Mouse (Mus musculus): Measurements from ENCODE around the gene Zfp444.

DNA sequence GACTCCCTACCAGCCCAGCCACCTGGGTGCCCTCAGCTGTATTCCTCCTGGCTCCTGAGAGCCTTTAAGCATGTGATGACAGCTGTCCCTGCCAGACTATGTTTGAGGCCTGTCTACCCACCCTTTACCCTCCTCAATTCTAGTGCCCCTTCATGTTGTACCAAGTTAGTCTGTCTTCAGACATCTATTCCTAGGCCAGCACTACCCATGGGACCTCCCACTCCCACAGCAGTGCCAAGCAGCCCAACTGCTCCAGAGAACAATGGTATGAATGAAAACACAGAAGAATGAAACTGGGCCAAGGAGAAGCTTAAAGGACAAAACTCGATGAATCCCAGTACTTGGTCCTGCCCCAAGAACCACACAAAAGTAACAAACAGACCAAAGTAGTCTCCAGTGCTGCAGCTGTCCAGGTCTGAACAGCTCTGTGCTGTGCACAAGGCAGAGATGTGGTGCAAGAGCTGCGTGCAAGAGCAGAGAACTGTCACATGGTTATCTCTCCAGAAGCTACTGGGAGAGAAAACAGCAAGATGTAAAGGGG lies 28.0 kb upstream of the Zfp444 start:
- TF ChIP-seq CTCF (IDR thresholded peaks at IDR 0.05; ENCODE audit: low read depth, low read length) (no peak), GATA1 (IDR thresholded peaks at IDR 0.05; ENCODE audit: borderline replicate concordance, low read length) (no peak)
